Mouse (Mus musculus): Measurements from ENCODE around the gene Tom1l2. TPM values are rescaled to one million over a fixed set of nuclear protein-coding genes. Genes with fewer than 3 reads are reported as not detected.
A peak's percentile ranks its signal among the peaks of the same experiment; 100 is the strongest.

The Tom1l2 gene
- polyA plus RNA-seq, 1 experiment = 27.4 TPM

- Histone ChIP-seq H3K79me2 (ENCODE audit: control insufficient read depth, insufficient read depth) (peaks cover 59% of the 10 kb centered on the region), H3ac (ENCODE audit: control insufficient read depth, insufficient read length) (peak overlapping the region; percentile 24), H3K4me2 (ENCODE audit: low read depth) (peak overlapping the region; percentile 100), H3K4me3 (peak overlapping the region; percentile 53), H3K36me3 (ENCODE audit: control insufficient read depth, insufficient read depth) (peaks cover 13% of the 10 kb centered on the region), H3K27me3 (ENCODE audit: control insufficient read depth, insufficient read depth, insufficient read length) (no peaks in the 10 kb centered on the region)
- TF ChIP-seq POLR2AphosphoS2 (IDR thresholded peaks at IDR 0.05; ENCODE audit: insufficient read length, low read depth) (no peak), MYOG (IDR thresholded peaks at IDR 0.05; ENCODE audit: control insufficient read depth in 1 of 3, insufficient read depth in 1 of 3, insufficient read length in 2 of 3, low read depth in 2 of 3) (peak in 1 of 3 experiments; percentile 1)
These were observed 143.3 kb downstream of the Tom1l2 start for GRCm38 (mm10) chr11:60209217-60209932.

- TF ChIP-seq POLR2AphosphoS2 (IDR thresholded peaks at IDR 0.05; ENCODE audit: insufficient read length, low read depth) = no peak
- no peak for TF ChIP-seq MYOG (IDR thresholded peaks at IDR 0.05; ENCODE audit: control insufficient read depth in 1 of 3, insufficient read depth in 1 of 3, insufficient read length in 2 of 3, low read depth in 2 of 3)
- no peak for TF ChIP-seq TCF3 (IDR thresholded peaks at IDR 0.05; ENCODE audit: insufficient read length, low read depth)
- TF ChIP-seq TCF12 (IDR thresholded peaks at IDR 0.05; ENCODE audit: insufficient read depth, poor library complexity, severe bottlenecking) = no peak
- no peak for TF ChIP-seq SRF (IDR thresholded peaks at IDR 0.05; ENCODE audit: control insufficient read depth, insufficient read length, low read depth)
- no peak for TF ChIP-seq POLR2A (IDR thresholded peaks at IDR 0.05; ENCODE audit: insufficient read length, low read depth)
- TF ChIP-seq CEBPB (IDR thresholded peaks at IDR 0.05; ENCODE audit: insufficient read depth, poor library complexity, severe bottlenecking) = no peak
- peak overlapping the region; percentile 53 for H3K4me3 ChIP-seq
- no peaks in the 10 kb centered on the region for H3K27me3 ChIP-seq (ENCODE audit: control insufficient read depth, insufficient read depth, insufficient read length)
- peaks cover 56% of the 10 kb centered on the region for H3K79me2 ChIP-seq (ENCODE audit: control insufficient read depth, insufficient read depth)
- H3K36me3 ChIP-seq (ENCODE audit: control insufficient read depth, insufficient read depth) = peaks cover 13% of the 10 kb centered on the region
- peak overlapping the region; percentile 24 for H3ac ChIP-seq (ENCODE audit: control insufficient read depth, insufficient read length)
- peak overlapping the region; percentile 100 for H3K4me2 ChIP-seq (ENCODE audit: low read depth)
These were observed 144.0 kb downstream of the Tom1l2 start for GRCm38 (mm10) chr11:60208712-60209111.

- Histone ChIP-seq H3K79me2 (ENCODE audit: control insufficient read depth, insufficient read depth) (peaks cover 56% of the 10 kb centered on the region), H3K4me3 (peak overlapping the region; percentile 53), H3K36me3 (ENCODE audit: control insufficient read depth, insufficient read depth) (peaks cover 13% of the 10 kb centered on the region), H3ac (ENCODE audit: control insufficient read depth, insufficient read length) (peak overlapping the region; percentile 24), H3K4me2 (ENCODE audit: low read depth) (peak overlapping the region; percentile 100), H3K27me3 (ENCODE audit: control insufficient read depth, insufficient read depth, insufficient read length) (no peaks in the 10 kb centered on the region)
- no peak for TF ChIP-seq TCF3 (IDR thresholded peaks at IDR 0.05; ENCODE audit: insufficient read length, low read depth)
- no peak for TF ChIP-seq USF1 (IDR thresholded peaks at IDR 0.05; ENCODE audit: low read depth)
These were observed 144.5 kb downstream of the Tom1l2 start for GRCm38 (mm10) chr11:60208201-60208600.

GRCm38 (mm10) chr11:60206207-60206606, 146.5 kb downstream of the Tom1l2 start:
- H3K79me2 ChIP-seq (ENCODE audit: control insufficient read depth, insufficient read depth) = peaks cover 43% of the 10 kb centered on the region
- H3K4me2 ChIP-seq (ENCODE audit: low read depth) = no peak overlapping the region
- TF ChIP-seq MYOG (IDR thresholded peaks at IDR 0.05; ENCODE audit: control insufficient read depth in 1 of 3, insufficient read depth in 1 of 3, insufficient read length in 2 of 3, low read depth in 2 of 3) (no peak), USF1 (IDR thresholded peaks at IDR 0.05; ENCODE audit: low read depth) (no peak), POLR2AphosphoS2 (IDR thresholded peaks at IDR 0.05; ENCODE audit: insufficient read length, low read depth) (no peak), POLR2A (IDR thresholded peaks at IDR 0.05; ENCODE audit: insufficient read length, low read depth) (peak; percentile 36)
- peaks cover 23% of the 10 kb centered on the region for H3K36me3 ChIP-seq (ENCODE audit: control insufficient read depth, insufficient read depth)
- H3K4me3 ChIP-seq = no peak overlapping the region
- H3ac ChIP-seq (ENCODE audit: control insufficient read depth, insufficient read length) = no peak overlapping the region
- no peaks in the 10 kb centered on the region for H3K27me3 ChIP-seq (ENCODE audit: control insufficient read depth, insufficient read depth, insufficient read length)

- no peaks in the 10 kb centered on the region for H3K27me3 ChIP-seq (ENCODE audit: control insufficient read depth, insufficient read depth, insufficient read length)
- no peak overlapping the region for H3ac ChIP-seq (ENCODE audit: control insufficient read depth, insufficient read length)
- H3K4me3 ChIP-seq = no peak overlapping the region
- H3K4me2 ChIP-seq (ENCODE audit: low read depth) = no peak overlapping the region
- H3K36me3 ChIP-seq (ENCODE audit: control insufficient read depth, insufficient read depth) = peaks cover 23% of the 10 kb centered on the region
- peaks cover 33% of the 10 kb centered on the region for H3K79me2 ChIP-seq (ENCODE audit: control insufficient read depth, insufficient read depth)
- TF ChIP-seq MYOD1 (IDR thresholded peaks at IDR 0.05; ENCODE audit: control insufficient read depth in 1 of 3, insufficient read length in 2 of 3, low read depth in 2 of 3) (no peak), USF1 (IDR thresholded peaks at IDR 0.05; ENCODE audit: low read depth) (no peak), POLR2AphosphoS2 (IDR thresholded peaks at IDR 0.05; ENCODE audit: insufficient read length, low read depth) (peak; percentile 38), E2F4 (IDR thresholded peaks at IDR 0.05; ENCODE audit: insufficient read depth) (no peak)
These were observed 147.7 kb downstream of the Tom1l2 start for GRCm38 (mm10) chr11:60205026-60205425.

- peaks cover 13% of the 10 kb centered on the region for H3K79me2 ChIP-seq (ENCODE audit: control insufficient read depth, insufficient read depth)
- no peak overlapping the region for H3K4me3 ChIP-seq
- no peaks in the 10 kb centered on the region for H3K27me3 ChIP-seq (ENCODE audit: control insufficient read depth, insufficient read depth, insufficient read length)
- H3ac ChIP-seq (ENCODE audit: control insufficient read depth, insufficient read length) = no peak overlapping the region
- no peak for TF ChIP-seq TCF12 (IDR thresholded peaks at IDR 0.05; ENCODE audit: insufficient read depth, poor library complexity, severe bottlenecking)
- TF ChIP-seq E2F4 (IDR thresholded peaks at IDR 0.05; ENCODE audit: insufficient read depth) = no peak
- TF ChIP-seq SRF (IDR thresholded peaks at IDR 0.05; ENCODE audit: control insufficient read depth, insufficient read length, low read depth) = no peak
- no peak for TF ChIP-seq USF1 (IDR thresholded peaks at IDR 0.05; ENCODE audit: low read depth)
- TF ChIP-seq TCF3 (IDR thresholded peaks at IDR 0.05; ENCODE audit: insufficient read length, low read depth) = no peak
- TF ChIP-seq MYOD1 (IDR thresholded peaks at IDR 0.05; ENCODE audit: control insufficient read depth in 1 of 3, insufficient read length in 2 of 3, low read depth in 2 of 3) = no peak
- TF ChIP-seq MAX (IDR thresholded peaks at IDR 0.05; ENCODE audit: low read depth) = no peak
- TF ChIP-seq POLR2A (IDR thresholded peaks at IDR 0.05; ENCODE audit: insufficient read length, low read depth) = peak; percentile 28
- TF ChIP-seq MYOG (IDR thresholded peaks at IDR 0.05; ENCODE audit: control insufficient read depth in 1 of 3, insufficient read depth in 1 of 3, insufficient read length in 2 of 3, low read depth in 2 of 3) = no peak
- TF ChIP-seq POLR2AphosphoS2 (IDR thresholded peaks at IDR 0.05; ENCODE audit: insufficient read length, low read depth) = peak; percentile 64
- H3K4me2 ChIP-seq (ENCODE audit: low read depth) = no peak overlapping the region
- H3K36me3 ChIP-seq (ENCODE audit: control insufficient read depth, insufficient read depth) = peaks cover 19% of the 10 kb centered on the region
These were observed 149.7 kb downstream of the Tom1l2 start for GRCm38 (mm10) chr11:60202710-60203638.
